Mouse (Mus musculus) B cell, adult 67 days (primary cell): Measurements from ENCODE around the gene Nfia. TPM values are rescaled to one million over a fixed set of nuclear protein-coding genes. Genes with fewer than 3 reads are reported as not detected.

Experiments
- total RNA-seq, 2 experiments: library from RNA; stranded (reverse); gene quantifications; 4 replicates each; pipeline ENCODE4 v1.2.4; 2023

Gene Nfia
- total RNA-seq = 1 to 10 TPM; 4.8 to 6.5 TPM

GRCm38 (mm10) chr4:97772641-97773040, at the start of gene Nfia:
Gene Nfia, plus strand, starts transcription at chr4:97772734.

GRCm38 (mm10) chr4:97777706-97778176, 5.2 kb downstream of the Nfia start, which contains the start of gene E130114P18Rik:
Gene E130114P18Rik, minus strand, starts transcription at chr4:97778078.

Other genes starting within 250 kb of the Nfia start
- gene E130114P18Rik, start 5.3 kb downstream of the Nfia start, total RNA-seq = not detected